Mouse (Mus musculus): Measurements from ENCODE around the gene Pmpcb. TPM values are rescaled to one million over a fixed set of nuclear protein-coding genes. Genes with fewer than 3 reads are reported as not detected.

Pmpcb gene
- polyA plus RNA-seq, 2 experiments, result 34.2 to 47.9 TPM

- no peak for ATAC-seq (ENCODE audit: insufficient read depth)
- H3K4me1 ChIP-seq (replicated peaks; ENCODE audit: control insufficient read depth in 2 of 2, insufficient read depth in 2 of 2, low read length in 1 of 2), result no peaks in the 10 kb centered on the region
- DNase-seq (ENCODE audit: low read depth in 3 of 3, low spot score in 3 of 3), result no peak
- H3K4me3 ChIP-seq (ENCODE audit: insufficient read depth in 1 of 2, low read depth in 2 of 2, low read length in 2 of 2), result no peak overlapping the region
- 46% methylated on average over 4 of the region's 4 CpGs for WGBS (ENCODE audit: insufficient replicate concordance)
- no peak overlapping the region for H3K9ac ChIP-seq (replicated peaks)
- no peaks in the 10 kb centered on the region for H3K9me3 ChIP-seq (ENCODE audit: control insufficient read depth, low read length)
- TF ChIP-seq CTCF (IDR thresholded peaks at IDR 0.05; ENCODE audit: low read depth) (no peak), EP300 (IDR thresholded peaks at IDR 0.05; ENCODE audit: low read depth) (no peak)
- no peak overlapping the region for H3K27ac ChIP-seq
- no peak overlapping the region for H3K4me2 ChIP-seq (ENCODE audit: low read depth)
- H3K36me3 ChIP-seq (replicated peaks; ENCODE audit: control insufficient read depth, insufficient read depth, low read depth), result peaks cover 37% of the 10 kb centered on the region
- H3K27me3 ChIP-seq (ENCODE audit: control insufficient read depth, insufficient read depth, low read length), result no peaks in the 10 kb centered on the region
These were observed 67.9 kb downstream of the Pmpcb start for GRCm38 (mm10) chr5:21804837-21805236.

Other genes starting within 250 kb of the Pmpcb start
- gene Lrrc17, start 193.6 kb upstream of the Pmpcb start, polyA plus RNA-seq (2012; rRNA removed), result 0.43 and 0.93 TPM in 2 replicates
- 0.85 and 1.1 TPM in 2 replicates for gene Lrrc17, start 193.6 kb upstream of the Pmpcb start, polyA plus RNA-seq (2014; fragmentation: Nextera tagmentation; extraction: Ambion mirVana)
- 0.08 and 0.14 TPM in 2 replicates for gene Fbxl13, start 91.5 kb upstream of the Pmpcb start, polyA plus RNA-seq (2012; rRNA removed)
- 0.05 and 0.24 TPM in 2 replicates for gene Fbxl13, start 91.5 kb upstream of the Pmpcb start, polyA plus RNA-seq (2014; fragmentation: Nextera tagmentation; extraction: Ambion mirVana)
- gene Armc10, start 91.3 kb upstream of the Pmpcb start, polyA plus RNA-seq (2012; rRNA removed), result 7.2 and 9.0 TPM in 2 replicates
- gene Armc10, start 91.3 kb upstream of the Pmpcb start, polyA plus RNA-seq (2014; fragmentation: Nextera tagmentation; extraction: Ambion mirVana), result 7.2 and 7.4 TPM in 2 replicates
- 1.3 TPM in 2 replicates for gene Napepld, start 35.7 kb upstream of the Pmpcb start, polyA plus RNA-seq (2012; rRNA removed)
- 1.8 TPM in 2 replicates for gene Napepld, start 35.7 kb upstream of the Pmpcb start, polyA plus RNA-seq (2014; fragmentation: Nextera tagmentation; extraction: Ambion mirVana)
- 6.4 and 14.5 TPM in 2 replicates for gene Dnajc2, start 48.1 kb downstream of the Pmpcb start, polyA plus RNA-seq (2012; rRNA removed)
- 31.4 and 36.9 TPM in 2 replicates for gene Dnajc2, start 48.1 kb downstream of the Pmpcb start, polyA plus RNA-seq (2014; fragmentation: Nextera tagmentation; extraction: Ambion mirVana)
- gene Psmc2, start 48.1 kb downstream of the Pmpcb start, polyA plus RNA-seq (2012; rRNA removed), result 32.1 and 58.5 TPM in 2 replicates
- gene Psmc2, start 48.1 kb downstream of the Pmpcb start, polyA plus RNA-seq (2014; fragmentation: Nextera tagmentation; extraction: Ambion mirVana), result 122 and 128 TPM in 2 replicates
- not detected in 2 replicates for gene Slc26a5, start 128.5 kb downstream of the Pmpcb start, polyA plus RNA-seq (2012; rRNA removed)
- gene Slc26a5, start 128.5 kb downstream of the Pmpcb start, polyA plus RNA-seq (2014; fragmentation: Nextera tagmentation; extraction: Ambion mirVana), result not detected in 2 replicates